Mouse (Mus musculus) midbrain, embryonic 10.5 days (tissue): ENCODE results near the gene Kctd19. TPM values are rescaled to one million over a fixed set of nuclear protein-coding genes. Genes with fewer than 3 reads are reported as not detected.

Experiments
- DNase-seq: peaks from one replicate; pipeline ENCODE4 v3.0.0-alpha.2; 2017; ENCODE audit warnings: low spot score
- H3K27ac ChIP-seq: fragments of 300-500 bp; sonication (generic); replicated peaks from 2 replicates; pipeline ENCODE4 v1.5.1; 2016; ENCODE audit warnings: mild to moderate bottlenecking
- H3K27me3 ChIP-seq: fragments of 300-500 bp; sonication (generic); 2 replicates; pipeline ENCODE4 v1.6.1; 2016; ENCODE audit warnings: low read depth, mild to moderate bottlenecking; ENCODE audit not compliant: poor library complexity, severe bottlenecking
- H3K36me3 ChIP-seq: fragments of 300-500 bp; sonication (generic); 2 replicates; pipeline ENCODE4 v1.6.1; 2016; ENCODE audit warnings: mild to moderate bottlenecking, moderate library complexity
- H3K4me1 ChIP-seq: fragments of 300-500 bp; sonication (generic); 2 replicates; pipeline ENCODE4 v1.6.1; 2016
- H3K4me3 ChIP-seq: fragments of 300-500 bp; sonication (generic); 2 replicates; pipeline ENCODE4 v1.5.1; 2016; ENCODE audit warnings: mild to moderate bottlenecking, moderate library complexity
- H3K9me3 ChIP-seq: fragments of 300-500 bp; sonication (generic); replicated peaks from 2 replicates; pipeline ENCODE4 v1.6.1; 2016; ENCODE audit warnings: mild to moderate bottlenecking
- WGBS: fragments of 180-500 bp; shearing (Covaris S2); methylation state at CpG from one replicate; pipeline ENCODE4 v1.1.7; 2016; 5-methylcytosine and 5-hydroxymethylcytosine counted together
- polyA plus RNA-seq: library from polyadenylated mRNA; unstranded; fragments of >200 nt; fragmentation: Nextera tagmentation; extraction: Ambion mirVana; gene quantifications from 2 replicates; pipeline ENCODE4 v1.2.1, GENCODE M21; 2016

Gene Kctd19
- polyA plus RNA-seq, 1 experiment from 2014 or later = 0.07 TPM

DNA sequence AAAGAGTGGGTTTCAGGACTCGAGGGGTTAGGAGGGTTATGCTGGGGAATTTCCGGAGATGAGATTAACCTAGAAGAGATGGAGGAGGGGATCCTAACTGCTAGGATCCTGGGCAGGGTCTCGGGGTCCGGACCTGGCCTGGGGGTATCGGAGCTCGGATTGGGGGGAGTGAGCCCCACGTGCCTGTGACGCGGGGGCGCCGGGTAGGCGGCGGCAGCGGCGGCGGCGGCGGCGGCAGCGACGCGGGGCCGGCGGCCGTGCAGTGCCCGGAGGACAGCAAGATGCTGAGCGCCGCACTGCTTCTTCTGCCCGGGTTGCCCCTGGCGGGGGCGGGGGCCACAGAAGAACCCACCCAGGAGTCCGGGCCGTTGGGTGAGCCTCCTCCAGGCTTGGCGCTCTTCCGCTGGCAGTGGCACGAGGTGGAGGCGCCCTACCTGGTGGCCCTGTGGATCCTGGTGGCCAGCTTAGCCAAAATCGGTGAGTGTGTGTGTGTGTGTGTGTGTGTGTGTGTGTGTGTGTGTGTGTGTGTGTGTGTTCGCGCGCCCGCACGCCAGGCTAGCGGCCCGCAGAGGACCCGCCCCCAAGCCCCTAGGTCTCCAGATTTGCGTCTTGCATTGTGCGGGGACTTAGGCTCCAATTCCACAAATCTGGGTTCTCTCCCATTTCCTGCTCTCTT is 64.1 kb downstream of the Kctd19 start:
- peaks cover 8% of the 10 kb centered on the region; the same call in 1 of the 2 replicates for H3K36me3 ChIP-seq
- peak overlapping the region; percentile 76 for H3K4me3 ChIP-seq

DNA sequence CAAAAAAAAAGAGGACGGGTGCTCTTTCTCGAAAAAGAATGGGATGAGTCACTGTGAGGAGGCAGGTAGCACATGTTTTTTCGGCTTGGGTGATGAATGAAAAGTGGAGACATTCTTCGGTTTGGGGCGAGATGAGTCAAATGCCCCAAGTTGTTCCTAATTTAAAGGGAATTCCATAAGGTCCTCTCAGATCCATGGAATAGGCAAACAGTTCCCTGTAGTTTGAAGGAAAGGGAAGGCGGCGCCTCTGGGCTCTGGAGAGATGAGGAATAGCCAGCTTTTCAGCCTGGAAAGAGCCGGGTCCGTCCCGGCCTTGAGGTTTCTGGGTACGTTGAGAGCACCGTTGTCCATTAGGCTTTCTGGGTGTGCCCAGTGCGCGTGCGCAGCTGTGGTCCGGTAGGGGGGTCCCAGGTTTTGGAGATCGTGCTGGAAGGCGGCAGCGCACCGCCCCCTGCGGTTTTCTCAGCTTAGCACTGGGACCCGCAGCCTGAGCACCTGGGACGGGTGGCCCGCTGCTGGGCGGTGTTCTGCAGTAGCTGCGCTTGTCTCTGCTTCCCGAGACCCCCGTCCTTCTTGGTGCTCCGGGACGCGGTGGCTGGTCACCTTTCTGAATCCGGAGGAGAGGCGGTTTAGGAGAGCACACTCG is 64.7 kb downstream of the Kctd19 start, which contains the start of gene Slc9a5:
Gene Slc9a5 (plus strand): TSS at position 394 of the 646 bp plus-strand sequence.
- Histone ChIP-seq H3K27me3 (peaks cover 24% of the 10 kb centered on the region), H3K27ac (peak within 1 kb of the TSS; percentile 89), H3K9me3 (no peaks in the 10 kb centered on the region), H3K36me3 (peaks cover 5% of the 10 kb centered on the region; the same call in 1 of the 2 replicates), H3K4me3 (peak within 1 kb of the TSS; percentile 76), H3K4me1 (peaks cover 66% of the 10 kb centered on the region)
- peak; percentile 85 for DNase-seq
- under 1% methylated on average over 34 of the region's 34 CpGs for WGBS

More for the DNA sequence above, 64.1 kb downstream of the Kctd19 start:
- under 1% methylated on average over 37 of the region's 48 CpGs for WGBS
- Histone ChIP-seq H3K9me3 (no peaks in the 10 kb centered on the region), H3K27me3 (peaks cover 26% of the 10 kb centered on the region), H3K4me1 (peaks cover 68% of the 10 kb centered on the region), H3K27ac (peak overlapping the region; percentile 89)
- peak; percentile 67 for DNase-seq

- no peaks in the 10 kb centered on the region for H3K9me3 ChIP-seq
- peaks cover 65% of the 10 kb centered on the region for H3K4me1 ChIP-seq
- WGBS = under 1% methylated on average over 53 of the region's 53 CpGs
- H3K4me3 ChIP-seq = peak within 1 kb of the TSS; percentile 76
- H3K27me3 ChIP-seq = peaks cover 21% of the 10 kb centered on the region
- H3K27ac ChIP-seq = peak within 1 kb of the TSS; percentile 89
- H3K36me3 ChIP-seq = no peaks in the 10 kb centered on the region
- peak; percentile 96 for DNase-seq
Observed at GRCm38 (mm10) chr8:105347428-105348221, 65.7 kb downstream of the Kctd19 start, which contains the start of gene Fhod1. Gene Fhod1 (minus strand): TSS chr8:105347953.

GRCm38 (mm10) chr8:105346611-105347427 is 66.5 kb downstream of the Kctd19 start:
- Histone ChIP-seq H3K9me3 (no peaks in the 10 kb centered on the region), H3K4me1 (peaks cover 65% of the 10 kb centered on the region), H3K36me3 (no peaks in the 10 kb centered on the region), H3K27me3 (peaks cover 21% of the 10 kb centered on the region), H3K27ac (peak overlapping the region; percentile 89), H3K4me3 (peak overlapping the region; percentile 76)
- under 1% methylated on average over 34 of the region's 34 CpGs for WGBS
- DNase-seq = peak; percentile 57

DNA sequence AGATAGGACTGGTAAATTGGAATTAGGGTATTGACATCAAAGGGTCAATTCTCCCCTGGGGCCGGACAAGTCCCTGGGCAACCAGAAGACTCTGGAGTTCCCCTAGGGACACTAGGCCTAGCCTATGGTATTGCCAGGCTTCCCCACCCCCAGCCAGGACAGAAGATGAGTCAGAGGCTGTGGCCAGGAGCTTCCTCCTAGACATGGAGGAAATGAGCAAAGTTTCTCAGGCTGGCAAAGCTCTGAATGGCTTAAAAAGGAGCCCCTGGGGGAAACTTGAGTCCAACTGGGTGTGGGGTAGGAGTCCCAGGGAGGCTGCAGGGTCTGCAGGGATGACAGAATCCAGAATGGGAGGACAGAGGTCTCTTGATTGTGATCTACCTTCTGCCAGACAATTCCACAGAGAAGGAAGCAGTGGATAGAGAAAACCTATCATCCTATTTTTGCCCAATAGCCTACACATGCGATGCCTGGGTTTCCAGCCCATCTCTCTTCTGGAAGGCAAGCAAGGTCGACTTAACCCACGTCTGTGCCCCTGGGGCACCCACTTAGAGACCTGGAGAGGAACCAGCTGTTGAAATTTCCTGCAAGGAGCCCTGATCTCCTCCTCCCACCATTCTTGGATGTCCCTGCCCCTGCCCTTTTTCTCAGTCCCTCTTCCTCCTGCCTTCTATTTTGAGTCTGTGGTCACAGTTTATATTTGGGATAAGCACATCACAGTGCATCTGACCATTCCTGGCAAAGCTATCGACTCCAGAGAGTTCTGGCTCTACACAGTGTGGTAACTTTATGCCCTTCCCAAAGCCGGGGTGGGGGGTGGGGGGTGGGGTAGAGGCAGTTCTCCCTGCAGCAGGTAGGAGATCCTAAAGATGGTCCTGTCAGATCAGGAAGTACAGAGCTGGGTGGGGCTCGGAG is 68.0 kb downstream of the Kctd19 start:
- 77% methylated on average over 7 of the region's 7 CpGs for WGBS
- H3K4me3 ChIP-seq = peak overlapping the region; percentile 76; the same call in 1 of the 2 replicates
- no peak overlapping the region for H3K27ac ChIP-seq

DNA sequence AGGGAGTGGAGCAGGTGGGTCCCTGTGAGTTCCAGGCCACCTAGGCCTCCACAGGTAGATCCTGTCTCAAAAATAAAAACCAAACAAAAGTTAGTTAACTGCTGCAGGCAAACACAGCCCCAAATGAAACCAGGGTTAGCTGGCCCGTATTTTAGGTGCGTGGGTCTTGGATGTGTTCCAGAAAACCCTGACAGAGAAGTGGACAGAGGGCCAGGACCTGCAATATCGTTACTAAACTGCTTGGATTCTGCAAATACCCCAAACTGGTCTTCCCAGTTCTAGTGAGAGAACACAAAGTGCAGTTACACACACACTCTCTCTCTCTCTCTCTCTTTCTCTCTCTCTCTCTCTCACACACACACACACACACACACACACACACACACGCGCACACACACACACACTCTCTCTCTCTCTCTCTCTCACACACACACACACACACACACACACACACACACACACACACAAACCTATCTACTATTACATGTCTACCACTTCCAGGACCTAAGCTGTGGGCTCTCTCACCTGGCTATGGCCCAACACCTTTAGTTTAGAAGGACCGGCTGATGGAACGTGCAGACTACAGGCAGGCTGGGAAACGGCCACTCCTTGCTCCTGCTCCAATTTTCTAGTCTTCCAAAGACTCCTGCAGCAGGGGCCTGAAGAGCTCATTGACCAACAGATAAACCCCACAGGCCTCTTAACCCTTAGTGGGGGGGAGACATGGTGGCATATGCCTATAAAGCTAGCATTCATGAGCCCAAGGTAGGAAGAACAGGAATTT is 69.3 kb downstream of the Kctd19 start:
- H3K27me3 ChIP-seq = no peaks in the 10 kb centered on the region
- H3K9me3 ChIP-seq = no peaks in the 10 kb centered on the region
- H3K4me3 ChIP-seq = no peak overlapping the region
- no peak overlapping the region for H3K27ac ChIP-seq
- no peaks in the 10 kb centered on the region for H3K36me3 ChIP-seq
- no peak for DNase-seq
- WGBS = 77% methylated on average over 8 of the region's 8 CpGs
- H3K4me1 ChIP-seq = peaks cover 48% of the 10 kb centered on the region

More for the DNA sequence above, 68.0 kb downstream of the Kctd19 start:
- Histone ChIP-seq H3K9me3 (no peaks in the 10 kb centered on the region), H3K27me3 (peaks cover 10% of the 10 kb centered on the region), H3K36me3 (no peaks in the 10 kb centered on the region), H3K4me1 (peaks cover 61% of the 10 kb centered on the region)
- DNase-seq = no peak

DNA sequence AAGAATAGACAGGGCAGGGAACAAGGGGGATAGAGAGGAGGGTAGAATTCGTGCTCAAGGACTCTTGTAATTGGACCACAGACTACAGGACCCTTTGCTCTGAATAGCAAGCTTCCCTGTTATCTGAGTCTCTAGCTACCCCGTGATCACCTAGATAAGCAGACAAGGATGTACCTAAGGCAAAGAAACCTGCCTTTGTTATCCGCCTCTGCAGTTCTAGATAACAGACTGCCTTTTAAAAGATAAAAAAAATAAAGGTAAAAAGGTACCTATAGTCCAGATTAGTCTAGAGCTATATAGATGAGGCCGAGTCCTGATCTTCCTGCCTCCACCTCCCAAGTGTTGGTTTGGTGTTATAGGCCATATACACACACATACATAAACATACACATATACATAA is 70.5 kb downstream of the Kctd19 start:
- Histone ChIP-seq H3K9me3 (no peaks in the 10 kb centered on the region), H3K27ac (no peak overlapping the region), H3K36me3 (peaks cover 9% of the 10 kb centered on the region), H3K4me3 (no peak overlapping the region), H3K27me3 (peaks cover 2% of the 10 kb centered on the region), H3K4me1 (peaks cover 36% of the 10 kb centered on the region)
- 83% methylated on average over 4 of the region's 4 CpGs for WGBS
- DNase-seq = no peak

GRCm38 (mm10) chr8:105341399-105341798 is 71.9 kb downstream of the Kctd19 start:
- Histone ChIP-seq H3K4me3 (no peak overlapping the region), H3K27ac (no peak overlapping the region), H3K27me3 (peaks cover 14% of the 10 kb centered on the region), H3K4me1 (peaks cover 26% of the 10 kb centered on the region), H3K36me3 (peaks cover 23% of the 10 kb centered on the region), H3K9me3 (no peaks in the 10 kb centered on the region)
- no peak for DNase-seq
- 61% methylated on average over 8 of the region's 8 CpGs for WGBS

DNA sequence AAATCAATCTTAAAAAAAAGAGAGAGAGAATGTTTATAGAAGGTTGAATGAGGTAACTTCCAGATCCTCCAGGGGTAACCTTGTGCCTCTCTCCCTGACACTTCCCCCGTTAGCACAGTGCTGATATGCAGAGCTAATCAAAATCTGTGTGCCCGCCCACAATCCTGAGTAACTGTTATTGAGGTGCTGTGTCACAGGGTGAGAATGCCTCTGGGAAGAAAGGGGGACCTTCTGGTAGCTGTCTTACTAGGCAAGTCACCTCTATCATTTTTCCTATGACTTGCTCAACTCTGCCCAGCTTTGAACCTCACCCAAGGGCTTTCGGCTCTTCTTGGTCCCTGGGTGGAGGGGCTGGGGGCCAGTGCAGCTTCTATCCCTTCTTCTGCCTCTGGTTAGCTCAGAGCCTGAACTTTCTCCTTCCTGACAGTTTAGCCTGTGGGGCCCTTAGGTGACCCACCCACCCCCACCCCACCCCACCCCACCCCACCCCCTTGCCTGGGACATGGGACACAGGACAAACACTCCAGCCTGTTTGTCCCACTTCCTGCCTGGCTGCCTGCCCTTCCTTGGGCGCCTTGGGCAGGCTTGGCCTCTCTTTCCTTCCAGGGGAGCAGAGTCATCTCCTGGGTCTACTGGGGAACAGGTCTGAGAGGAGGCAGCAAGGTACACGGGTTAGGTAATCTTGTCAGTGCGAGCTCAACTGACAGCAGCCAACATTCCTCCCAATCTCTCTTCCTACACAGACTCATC is 73.2 kb downstream of the Kctd19 start:
- 81% methylated on average over 6 of the region's 6 CpGs for WGBS
- no peak overlapping the region for H3K4me3 ChIP-seq
- H3K36me3 ChIP-seq = peaks cover 36% of the 10 kb centered on the region
- H3K4me1 ChIP-seq = peaks cover 13% of the 10 kb centered on the region
- H3K27ac ChIP-seq = no peak overlapping the region
- H3K27me3 ChIP-seq = peaks cover 14% of the 10 kb centered on the region
- no peak for DNase-seq
- no peaks in the 10 kb centered on the region for H3K9me3 ChIP-seq

- DNase-seq = no peak
- Histone ChIP-seq H3K9me3 (no peaks in the 10 kb centered on the region), H3K27ac (no peak overlapping the region), H3K4me1 (0 out of 2 replicates have a peak, but pooled peaks cover 4% of the 10 kb centered on the region), H3K4me3 (no peak overlapping the region), H3K27me3 (peaks cover 14% of the 10 kb centered on the region), H3K36me3 (peaks cover 47% of the 10 kb centered on the region)
- WGBS = 66% methylated on average over 4 of the region's 4 CpGs
Observed at GRCm38 (mm10) chr8:105338992-105339391, 74.3 kb downstream of the Kctd19 start.
